Mouse (Mus musculus): ENCODE data around the gene Golga5. TPM values are rescaled to one million over a fixed set of nuclear protein-coding genes. Genes with fewer than 3 reads are reported as not detected.

Golga5 gene
- 30.1 and 30.2 TPM in 2 replicates for polyA plus RNA-seq (2015; fragmentation: Nextera tagmentation; extraction: Ambion mirVana)

DNA sequence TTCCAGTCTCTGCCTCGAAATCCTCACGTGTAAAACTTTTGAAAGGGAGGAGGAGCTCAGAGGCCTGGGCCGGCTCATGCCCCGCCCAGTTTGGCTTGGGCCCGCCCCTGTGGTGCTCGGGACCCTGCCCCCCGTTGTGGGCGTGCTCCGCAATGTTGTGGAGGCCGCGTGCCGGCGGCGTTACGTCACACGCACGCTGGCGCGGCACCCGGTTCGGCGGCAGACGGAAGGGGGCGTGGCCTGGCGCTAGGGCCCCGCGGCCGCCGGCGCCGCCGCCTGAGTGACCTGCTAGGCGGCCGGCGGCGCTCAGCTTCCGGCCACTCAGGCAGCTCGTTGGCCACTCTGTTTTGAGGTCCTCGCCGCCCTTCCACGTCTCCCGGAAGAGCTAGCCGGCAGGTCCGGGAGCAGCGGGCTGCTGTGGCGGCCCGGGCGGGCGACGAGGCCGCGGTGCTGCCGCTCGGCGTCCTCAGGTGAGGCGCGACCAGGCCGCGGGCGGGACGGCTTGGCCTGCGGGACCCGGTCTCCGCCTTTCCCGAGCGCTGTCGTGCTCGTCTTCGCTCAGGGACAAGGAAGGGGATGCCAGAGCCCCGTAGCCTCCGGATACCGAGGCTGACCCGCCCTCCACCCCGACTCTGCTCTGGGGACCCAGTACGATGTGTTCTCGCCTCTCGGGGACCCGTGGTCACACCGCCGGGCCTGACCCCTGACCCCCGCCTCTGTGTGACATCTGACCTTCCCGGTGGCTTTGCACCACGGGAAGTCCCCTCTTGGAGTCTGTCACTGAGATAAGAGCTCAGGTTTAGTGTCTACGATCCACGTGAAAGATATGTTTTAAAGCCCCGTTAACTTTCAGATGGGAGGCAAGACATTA lies at the start of gene Golga5:
TSS of gene Golga5 (plus strand) at position 242 of the 871 bp plus-strand sequence.
- peaks cover 18% of the 10 kb centered on the region for H3K36me3 ChIP-seq
- H3K9ac ChIP-seq = peak within 1 kb of the TSS; percentile 92
- no peaks in the 10 kb centered on the region for H3K9me3 ChIP-seq
- H3K4me3 ChIP-seq = peak within 1 kb of the TSS; percentile 89
- under 1% methylated on average over 86 of the region's 86 CpGs for WGBS
- H3K27ac ChIP-seq = peak within 1 kb of the TSS; percentile 83
- H3K27me3 ChIP-seq = no peaks in the 10 kb centered on the region
- peak; percentile 99 for ATAC-seq (ENCODE audit: low FRiP score)
- H3K4me1 ChIP-seq (replicated peaks) = peaks cover 8% of the 10 kb centered on the region
- peak within 1 kb of the TSS; percentile 86 for H3K4me2 ChIP-seq

DNA sequence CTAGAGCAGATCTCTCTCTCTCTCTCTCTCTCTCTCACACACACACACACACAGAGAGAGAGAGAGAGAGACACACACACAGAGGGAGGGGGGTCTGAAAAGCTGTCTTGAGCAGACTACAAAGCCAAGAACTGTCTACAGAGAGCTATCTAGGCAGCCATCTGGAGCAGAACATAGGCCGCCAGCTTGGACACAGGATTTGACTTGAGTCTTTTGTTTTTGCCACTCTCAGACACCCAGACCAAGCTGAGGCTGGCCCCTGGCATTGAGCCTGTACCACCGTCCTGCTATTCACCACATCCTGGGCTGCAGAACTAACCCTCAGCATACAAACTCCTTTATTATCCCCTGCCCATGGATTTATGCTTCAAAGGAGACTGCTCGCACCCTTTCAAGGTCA lies 49.4 kb upstream of the Golga5 start:
- WGBS = 36% methylated on average over 3 of the region's 3 CpGs
- no peaks in the 10 kb centered on the region for H3K9me3 ChIP-seq
- H3K9ac ChIP-seq = no peak overlapping the region
- peak; percentile 70 for ATAC-seq (ENCODE audit: low FRiP score)
- peak overlapping the region; percentile 53 for H3K27ac ChIP-seq
- no peak overlapping the region for H3K4me3 ChIP-seq
- H3K4me1 ChIP-seq (replicated peaks) = peaks cover 7% of the 10 kb centered on the region
- H3K27me3 ChIP-seq = no peaks in the 10 kb centered on the region
- no peak overlapping the region for H3K4me2 ChIP-seq
- H3K36me3 ChIP-seq = peaks cover 21% of the 10 kb centered on the region

DNA sequence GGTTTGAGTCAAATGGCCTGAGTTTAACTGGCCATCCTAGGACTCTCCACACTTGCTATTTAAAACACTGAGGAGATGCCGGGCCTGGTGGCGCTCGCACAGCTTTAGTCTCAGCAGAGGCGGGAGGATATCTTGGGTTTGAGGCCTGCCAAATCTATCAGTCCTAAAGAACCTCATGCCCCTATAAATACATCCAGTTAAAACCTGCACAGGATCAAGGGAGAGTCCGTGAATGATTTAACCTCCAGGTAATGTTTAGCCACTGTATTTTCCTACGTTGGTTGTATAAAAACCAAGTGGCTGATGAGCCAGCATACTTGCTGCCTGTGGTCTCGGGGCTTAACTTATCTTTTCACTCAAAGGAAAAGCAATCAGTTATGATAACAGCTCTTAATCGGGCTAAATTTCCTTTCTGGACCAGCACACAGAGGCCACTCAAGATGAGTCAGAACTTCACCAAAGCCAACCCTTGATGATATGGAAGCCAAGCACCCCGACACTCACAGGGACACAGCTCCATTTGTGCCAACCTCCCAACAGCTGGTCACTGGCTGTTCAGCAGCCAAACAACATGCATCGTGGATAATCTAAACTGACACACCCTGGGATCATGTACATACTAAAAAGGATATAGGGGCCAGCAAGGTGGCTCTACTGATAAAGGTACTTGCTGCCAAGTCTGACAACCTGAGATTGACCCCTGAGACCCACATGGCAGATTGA lies 48.6 kb upstream of the Golga5 start:
- no peaks in the 10 kb centered on the region for H3K27me3 ChIP-seq
- peak overlapping the region; percentile 53; the same call in 1 of the 2 replicates for H3K27ac ChIP-seq
- no peaks in the 10 kb centered on the region for H3K9me3 ChIP-seq
- no peak overlapping the region for H3K4me2 ChIP-seq
- H3K36me3 ChIP-seq = peaks cover 21% of the 10 kb centered on the region
- WGBS = 92% methylated on average over 10 of the region's 10 CpGs
- H3K4me3 ChIP-seq = no peak overlapping the region
- H3K4me1 ChIP-seq (replicated peaks) = peaks cover 7% of the 10 kb centered on the region
- ATAC-seq (ENCODE audit: low FRiP score) = no peak
- H3K9ac ChIP-seq = no peak overlapping the region

DNA sequence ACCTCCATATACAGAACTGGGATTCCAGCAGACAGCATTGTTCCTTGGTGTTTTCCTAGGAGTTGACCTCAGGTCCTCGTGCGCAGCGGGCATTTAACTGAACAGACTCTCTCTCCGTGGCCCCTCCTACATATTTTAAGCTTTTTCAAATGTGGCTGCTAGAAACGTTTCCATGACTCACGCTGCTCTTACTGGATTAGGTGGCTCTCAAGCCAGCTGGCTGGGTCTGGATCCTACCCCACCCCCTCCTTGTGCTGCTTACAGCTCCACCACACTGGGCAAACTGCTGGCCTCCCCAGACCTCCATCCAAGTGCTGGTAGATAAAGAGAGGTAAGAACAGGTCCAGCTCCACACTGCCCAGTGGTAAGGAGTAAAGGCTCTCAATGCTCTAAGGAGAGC lies 46.9 kb upstream of the Golga5 start:
- 89% methylated on average over 6 of the region's 6 CpGs for WGBS
- Histone ChIP-seq H3K4me3 (no peak overlapping the region), H3K4me2 (no peak overlapping the region), H3K9me3 (no peaks in the 10 kb centered on the region), H3K36me3 (peaks cover 25% of the 10 kb centered on the region), H3K9ac (no peak overlapping the region), H3K27ac (no peak overlapping the region), H3K27me3 (no peaks in the 10 kb centered on the region), H3K4me1 (replicated peaks) (peaks cover 4% of the 10 kb centered on the region; the same call in 1 of the 2 replicates)
- no peak for ATAC-seq (ENCODE audit: low FRiP score)

- no peaks in the 10 kb centered on the region for H3K27me3 ChIP-seq
- no peak overlapping the region for H3K27ac ChIP-seq
- no peaks in the 10 kb centered on the region for H3K9me3 ChIP-seq
- no peak overlapping the region for H3K4me2 ChIP-seq
- H3K36me3 ChIP-seq = peaks cover 25% of the 10 kb centered on the region
- H3K4me3 ChIP-seq = no peak overlapping the region
- H3K4me1 ChIP-seq (replicated peaks) = peaks cover 4% of the 10 kb centered on the region; the same call in 1 of the 2 replicates
- no peak for ATAC-seq (ENCODE audit: low FRiP score)
- 88% methylated on average over 11 of the region's 11 CpGs for WGBS
- H3K9ac ChIP-seq = no peak overlapping the region
These were observed 46.2 kb upstream of the Golga5 start for GRCm38 (mm10) chr12:102422623-102423320.

DNA sequence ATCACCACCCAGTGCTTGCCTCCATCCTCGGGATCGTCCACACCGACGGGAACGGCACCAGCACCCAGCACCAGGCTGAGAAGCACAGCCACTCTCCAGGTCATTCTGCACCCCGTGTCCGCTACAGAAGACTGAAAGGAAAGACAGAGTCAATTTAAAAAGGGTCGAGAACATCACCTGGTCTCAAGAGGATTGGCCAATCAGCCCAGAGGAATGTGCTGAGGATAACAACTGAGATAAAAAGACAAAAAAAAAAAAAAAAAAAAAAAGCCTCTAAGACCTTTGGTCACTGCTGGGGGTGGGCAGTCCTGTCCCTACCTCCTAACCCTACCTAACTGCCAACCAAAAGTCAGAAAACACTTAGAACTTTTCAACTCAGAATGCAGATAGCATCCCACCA lies 45.3 kb upstream of the Golga5 start:
- no peak overlapping the region for H3K27ac ChIP-seq
- ATAC-seq (ENCODE audit: low FRiP score) = no peak
- 98% methylated on average over 8 of the region's 8 CpGs for WGBS

DNA sequence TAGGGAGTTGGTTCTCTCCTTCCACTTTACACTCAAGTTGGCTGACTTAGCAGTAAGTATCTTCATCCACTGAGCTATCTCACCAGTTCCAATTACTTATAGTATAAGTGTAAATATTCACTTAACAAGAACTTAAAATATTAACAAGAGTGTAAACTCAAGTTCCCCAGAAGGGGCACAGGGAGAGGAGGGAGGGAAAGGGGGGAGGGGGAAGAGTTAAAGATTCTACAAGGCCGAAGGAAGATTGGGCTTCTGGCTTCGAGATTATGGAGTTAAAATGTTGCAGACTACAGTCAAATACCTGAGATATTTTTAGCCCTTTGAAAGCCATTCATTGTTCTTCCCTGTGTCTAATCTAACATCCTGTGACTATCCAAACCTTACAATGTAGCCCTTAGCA lies 44.5 kb upstream of the Golga5 start:
- whole genome bisulfite sequencing = 89% methylated on average over 2 of the region's 2 CpGs
- H3K9me3 ChIP-seq = no peaks in the 10 kb centered on the region
- ATAC-seq (ENCODE audit: low FRiP score) = no peak
- no peak overlapping the region for H3K27ac ChIP-seq
- no peak overlapping the region for H3K4me3 ChIP-seq
- H3K9ac ChIP-seq = no peak overlapping the region
- H3K27me3 ChIP-seq = no peaks in the 10 kb centered on the region
- H3K36me3 ChIP-seq = peaks cover 25% of the 10 kb centered on the region
- H3K4me1 ChIP-seq (replicated peaks) = peaks cover 3% of the 10 kb centered on the region; the same call in 1 of the 2 replicates
- H3K4me2 ChIP-seq = no peak overlapping the region

More for the DNA sequence above, 45.3 kb upstream of the Golga5 start:
- H3K4me2 ChIP-seq = no peak overlapping the region
- no peak overlapping the region for H3K4me3 ChIP-seq
- H3K4me1 ChIP-seq (replicated peaks) = peaks cover 4% of the 10 kb centered on the region; the same call in 1 of the 2 replicates
- no peaks in the 10 kb centered on the region for H3K27me3 ChIP-seq
- no peak overlapping the region for H3K9ac ChIP-seq
- H3K9me3 ChIP-seq = no peaks in the 10 kb centered on the region
- peaks cover 25% of the 10 kb centered on the region for H3K36me3 ChIP-seq

- Histone ChIP-seq H3K4me2 (no peak overlapping the region), H3K4me1 (replicated peaks) (no peaks in the 10 kb centered on the region), H3K36me3 (peaks cover 25% of the 10 kb centered on the region), H3K27me3 (no peaks in the 10 kb centered on the region), H3K27ac (no peak overlapping the region), H3K4me3 (no peak overlapping the region), H3K9me3 (no peaks in the 10 kb centered on the region), H3K9ac (no peak overlapping the region)
- 91% methylated on average over 4 of the region's 4 CpGs for WGBS
- ATAC-seq (ENCODE audit: low FRiP score) = no peak
These were observed 43.8 kb upstream of the Golga5 start for GRCm38 (mm10) chr12:102425048-102425578.

DNA sequence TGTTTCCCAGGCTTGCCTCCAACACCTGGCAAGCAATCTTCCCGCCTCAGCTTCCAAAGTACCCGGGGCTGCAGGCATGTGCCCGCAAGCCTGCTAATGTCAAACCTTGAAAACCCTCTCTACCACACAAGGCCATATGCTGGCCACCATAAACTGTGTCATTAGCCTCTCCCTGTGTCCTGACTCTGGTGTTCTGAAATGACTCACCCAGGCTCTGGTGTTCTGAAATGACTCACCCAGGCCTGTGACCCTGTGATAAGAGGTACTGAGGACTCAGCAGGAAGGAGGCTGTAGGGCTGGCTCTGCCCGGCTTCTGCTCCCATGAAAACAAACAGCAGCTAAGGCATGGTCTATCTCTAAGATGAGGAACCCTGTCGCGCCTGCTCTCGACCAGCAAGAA lies 42.6 kb upstream of the Golga5 start:
- H3K9me3 ChIP-seq = no peaks in the 10 kb centered on the region
- ATAC-seq (ENCODE audit: low FRiP score) = no peak
- 96% methylated on average over 7 of the region's 7 CpGs for WGBS

DNA sequence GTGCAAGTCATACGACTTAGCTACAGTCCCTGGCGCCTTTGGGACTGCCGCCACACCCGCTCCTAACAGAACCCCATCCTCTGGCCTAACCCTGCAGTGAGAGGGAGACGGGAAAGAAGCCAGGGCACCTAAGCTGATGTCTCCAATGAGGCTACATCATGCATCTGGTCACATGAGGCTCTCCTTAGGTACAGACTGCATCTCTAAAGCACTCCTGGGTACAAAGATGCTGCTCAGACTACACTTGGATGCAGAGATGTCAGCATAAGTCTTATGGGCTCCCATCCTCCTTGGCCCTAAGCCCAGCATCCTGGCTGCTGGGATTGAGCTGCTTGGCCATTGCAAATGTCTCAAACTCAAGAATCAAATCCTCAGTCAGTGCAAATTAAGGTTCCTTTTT lies 39.3 kb upstream of the Golga5 start:
- no peak for ATAC-seq (ENCODE audit: low FRiP score)
- no peak overlapping the region for H3K27ac ChIP-seq
- WGBS = 97% methylated on average over 5 of the region's 5 CpGs
- H3K4me3 ChIP-seq = no peak overlapping the region
- H3K4me2 ChIP-seq = no peak overlapping the region
- H3K36me3 ChIP-seq = peaks cover 5% of the 10 kb centered on the region
- no peak overlapping the region for H3K9ac ChIP-seq
- no peaks in the 10 kb centered on the region for H3K9me3 ChIP-seq
- no peaks in the 10 kb centered on the region for H3K27me3 ChIP-seq
- H3K4me1 ChIP-seq (replicated peaks) = no peaks in the 10 kb centered on the region

More for the DNA sequence above, 42.6 kb upstream of the Golga5 start:
- Histone ChIP-seq H3K9ac (no peak overlapping the region), H3K27me3 (no peaks in the 10 kb centered on the region), H3K4me1 (replicated peaks) (no peaks in the 10 kb centered on the region), H3K27ac (no peak overlapping the region), H3K4me2 (no peak overlapping the region), H3K36me3 (peaks cover 25% of the 10 kb centered on the region), H3K4me3 (no peak overlapping the region)

DNA sequence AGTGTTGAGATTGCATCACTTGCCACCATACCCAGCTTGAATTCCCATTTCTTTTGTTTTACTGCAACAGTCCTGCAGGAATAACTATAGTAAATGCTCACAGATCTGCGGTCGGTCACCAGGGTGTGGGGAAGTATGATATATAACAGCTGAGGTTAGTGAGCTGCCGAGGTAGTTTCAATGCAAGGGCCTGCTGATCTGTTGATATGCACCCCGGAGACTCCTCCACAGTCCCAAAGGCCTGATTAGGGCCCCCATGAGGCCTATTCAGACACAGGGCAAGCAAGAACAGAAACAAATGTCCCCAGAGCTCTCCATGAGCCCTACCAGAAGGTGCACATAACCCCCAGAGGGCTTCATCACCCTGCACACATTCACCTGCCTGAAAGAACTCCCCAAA lies 38.7 kb upstream of the Golga5 start:
- Histone ChIP-seq H3K36me3 (peaks cover 5% of the 10 kb centered on the region), H3K9me3 (no peaks in the 10 kb centered on the region), H3K4me2 (no peak overlapping the region), H3K4me3 (no peak overlapping the region), H3K4me1 (replicated peaks) (no peaks in the 10 kb centered on the region), H3K9ac (no peak overlapping the region), H3K27me3 (no peaks in the 10 kb centered on the region), H3K27ac (no peak overlapping the region)
- ATAC-seq (ENCODE audit: low FRiP score) = no peak
- WGBS = 85% methylated on average over 4 of the region's 4 CpGs

- no peaks in the 10 kb centered on the region; the same call in 1 of the 2 replicates for H3K36me3 ChIP-seq
- no peak overlapping the region for H3K9ac ChIP-seq
- H3K4me2 ChIP-seq = no peak overlapping the region
- H3K27ac ChIP-seq = no peak overlapping the region
- H3K4me1 ChIP-seq (replicated peaks) = no peaks in the 10 kb centered on the region
- 86% methylated on average over 12 of the region's 12 CpGs for WGBS
- no peak overlapping the region for H3K4me3 ChIP-seq
- no peak for ATAC-seq (ENCODE audit: low FRiP score)
- H3K9me3 ChIP-seq = no peaks in the 10 kb centered on the region
- no peaks in the 10 kb centered on the region for H3K27me3 ChIP-seq
These were observed 36.7 kb upstream of the Golga5 start for GRCm38 (mm10) chr12:102432238-102432637.
